Mouse (Mus musculus): Measurements from ENCODE around the gene Dad1.

Dad1 gene

GRCm38 (mm10) chr14:54253741-54254291, at the start of gene Dad1, which contains the start of gene Abhd4:
Dad1 (minus strand) TSS chr14:54254104.
Abhd4 (plus strand) TSS chr14:54254188.
- peak; percentile 99 for DNase-seq (ENCODE audit: low read depth, low spot score)

- DNase-seq (ENCODE audit: low read depth, low spot score) = no peak
These were observed 46.8 kb upstream of the Dad1 start for GRCm38 (mm10) chr14:54300676-54301075.

GRCm38 (mm10) chr14:54300136-54300535, 46.2 kb upstream of the Dad1 start:
- no peak for DNase-seq (ENCODE audit: low read depth, low spot score)

- DNase-seq (ENCODE audit: low read depth, low spot score) = no peak
These were observed 30.9 kb upstream of the Dad1 start, which contains the start of gene Olfr49 for GRCm38 (mm10) chr14:54284839-54285238. Olfr49 (minus strand) TSS chr14:54284939.

- no peak for DNase-seq (ENCODE audit: low read depth, low spot score)
These were observed 22.5 kb upstream of the Dad1 start for GRCm38 (mm10) chr14:54276446-54276845.

- no peak for DNase-seq (ENCODE audit: low read depth, low spot score)
These were observed 18.8 kb upstream of the Dad1 start for GRCm38 (mm10) chr14:54272696-54273095.

GRCm38 (mm10) chr14:54271976-54272606, 18.2 kb upstream of the Dad1 start:
- no peak for DNase-seq (ENCODE audit: low read depth, low spot score)

GRCm38 (mm10) chr14:54270413-54270812, 16.5 kb upstream of the Dad1 start:
- DNase-seq (ENCODE audit: low read depth, low spot score) = no peak

- DNase-seq (ENCODE audit: low read depth, low spot score) = no peak
These were observed 15.7 kb upstream of the Dad1 start for GRCm38 (mm10) chr14:54269566-54269965.

- DNase-seq (ENCODE audit: low read depth, low spot score) = no peak
These were observed 14.1 kb upstream of the Dad1 start for GRCm38 (mm10) chr14:54267966-54268365.

GRCm38 (mm10) chr14:54265951-54266350, 12.0 kb upstream of the Dad1 start:
- no peak for DNase-seq (ENCODE audit: low read depth, low spot score)

- no peak for DNase-seq (ENCODE audit: low read depth, low spot score)
These were observed 11.2 kb upstream of the Dad1 start for GRCm38 (mm10) chr14:54265093-54265492.

- DNase-seq (ENCODE audit: low read depth, low spot score) = no peak
These were observed 10.3 kb upstream of the Dad1 start for GRCm38 (mm10) chr14:54264231-54264630.

GRCm38 (mm10) chr14:54263099-54263498, 9.2 kb upstream of the Dad1 start:
- no peak for DNase-seq (ENCODE audit: low read depth, low spot score)

GRCm38 (mm10) chr14:54262622-54263021, 8.7 kb upstream of the Dad1 start:
- DNase-seq (ENCODE audit: low read depth, low spot score) = no peak

- DNase-seq (ENCODE audit: low read depth, low spot score) = no peak
These were observed 7.5 kb upstream of the Dad1 start for GRCm38 (mm10) chr14:54261386-54261785.

GRCm38 (mm10) chr14:54260196-54260595, 6.3 kb upstream of the Dad1 start:
- no peak for DNase-seq (ENCODE audit: low read depth, low spot score)

- no peak for DNase-seq (ENCODE audit: low read depth, low spot score)
These were observed 5.8 kb upstream of the Dad1 start for GRCm38 (mm10) chr14:54259722-54260085.

- peak; percentile 90 for DNase-seq (ENCODE audit: low read depth, low spot score)
These were observed 5.3 kb upstream of the Dad1 start for GRCm38 (mm10) chr14:54259003-54259721.

GRCm38 (mm10) chr14:54258131-54258670, 4.3 kb upstream of the Dad1 start:
- no peak for DNase-seq (ENCODE audit: low read depth, low spot score)

- DNase-seq (ENCODE audit: low read depth, low spot score) = no peak
These were observed 832 bp upstream of the Dad1 start for GRCm38 (mm10) chr14:54254670-54255202.

GRCm38 (mm10) chr14:54250122-54250521, 3.8 kb downstream of the Dad1 start:
- no peak for DNase-seq (ENCODE audit: low read depth, low spot score)
